Mouse (Mus musculus): ENCODE data around the gene Arhgap29. TPM values are rescaled to one million over a fixed set of nuclear protein-coding genes. Genes with fewer than 3 reads are reported as not detected.

The Arhgap29 gene
- polyA plus RNA-seq, 1 experiment from 2014 or later, result 68.3 TPM

DNA sequence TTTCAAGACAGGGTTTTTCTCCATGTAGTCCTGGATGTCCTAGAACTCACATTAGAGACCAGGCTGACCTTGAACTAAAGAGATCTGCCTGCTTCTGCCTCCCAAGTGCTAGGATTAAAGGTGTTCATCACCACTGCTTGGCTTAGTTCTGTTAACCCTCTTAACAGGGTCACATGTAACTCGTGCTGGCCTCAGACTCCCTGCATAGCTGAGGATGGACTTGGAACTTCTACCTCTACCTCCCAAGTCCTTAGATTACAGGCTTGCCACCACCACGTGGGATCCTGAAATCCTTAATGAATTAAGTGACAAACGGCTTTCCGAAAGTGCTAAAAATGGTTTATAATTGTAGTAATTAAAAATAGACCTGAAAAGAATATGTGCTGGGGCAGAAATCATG, 29.0 kb downstream of the Arhgap29 start:
- Histone ChIP-seq H3K4me3 (no peak overlapping the region), H3K27me3 (ENCODE audit: insufficient read depth, poor library complexity, severe bottlenecking) (no peaks in the 10 kb centered on the region), H3K27ac (no peak overlapping the region), H3K36me3 (peaks cover 53% of the 10 kb centered on the region), H3K9me3 (no peaks in the 10 kb centered on the region), H3K4me1 (0 out of 2 replicates have a peak, but pooled peaks cover 8% of the 10 kb centered on the region)
- 83% methylated on average over 4 of the region's 4 CpGs for WGBS
- no peak for DNase-seq (ENCODE audit: low spot score)

DNA sequence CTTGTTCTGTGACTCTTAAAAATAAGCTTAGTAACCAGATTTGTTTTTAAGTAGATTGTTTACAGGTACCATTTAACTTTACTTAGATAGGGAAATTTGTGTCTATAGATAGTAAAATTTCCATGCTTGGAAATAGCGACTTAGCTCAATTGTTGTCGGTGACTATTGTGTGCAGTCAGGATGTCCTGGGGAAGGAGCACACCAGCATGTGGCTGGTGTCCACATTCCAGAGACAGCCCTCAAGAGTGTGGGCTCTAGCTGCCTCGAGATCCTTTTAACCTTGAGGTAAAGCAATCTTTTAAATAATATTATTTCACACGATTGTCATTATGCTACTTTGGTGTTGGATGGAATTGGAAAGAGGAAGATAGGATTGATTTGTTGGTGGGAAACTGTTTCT, 30.1 kb downstream of the Arhgap29 start:
- Histone ChIP-seq H3K9me3 (no peaks in the 10 kb centered on the region), H3K27me3 (ENCODE audit: insufficient read depth, poor library complexity, severe bottlenecking) (no peaks in the 10 kb centered on the region), H3K27ac (peak overlapping the region; percentile 42; the same call in 1 of the 2 replicates), H3K36me3 (peaks cover 47% of the 10 kb centered on the region), H3K4me1 (0 out of 2 replicates have a peak, but pooled peaks cover 8% of the 10 kb centered on the region), H3K4me3 (no peak overlapping the region)
- DNase-seq (ENCODE audit: low spot score), result no peak
- 61% methylated on average over 4 of the region's 4 CpGs for WGBS

DNA sequence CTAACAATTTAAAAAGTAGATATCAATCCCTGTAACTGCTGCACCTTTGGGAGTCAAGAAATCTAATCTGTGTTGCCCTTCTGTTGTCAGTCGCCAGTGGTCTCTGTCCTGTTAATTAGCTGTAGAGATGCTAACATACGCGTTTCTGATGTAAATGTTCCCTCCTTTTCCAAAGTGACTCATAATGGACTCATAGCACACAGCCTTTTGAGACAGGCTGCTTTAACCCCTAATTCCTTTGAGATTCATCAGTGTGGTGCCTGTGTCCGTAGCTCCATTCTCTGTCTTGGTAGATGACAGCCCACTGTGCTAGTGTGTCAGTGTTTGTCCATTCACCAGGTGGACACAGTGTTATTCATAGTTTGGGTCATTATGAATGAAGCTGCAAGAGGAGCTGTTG, 42.8 kb downstream of the Arhgap29 start:
- 85% methylated on average over 4 of the region's 4 CpGs for WGBS

DNA sequence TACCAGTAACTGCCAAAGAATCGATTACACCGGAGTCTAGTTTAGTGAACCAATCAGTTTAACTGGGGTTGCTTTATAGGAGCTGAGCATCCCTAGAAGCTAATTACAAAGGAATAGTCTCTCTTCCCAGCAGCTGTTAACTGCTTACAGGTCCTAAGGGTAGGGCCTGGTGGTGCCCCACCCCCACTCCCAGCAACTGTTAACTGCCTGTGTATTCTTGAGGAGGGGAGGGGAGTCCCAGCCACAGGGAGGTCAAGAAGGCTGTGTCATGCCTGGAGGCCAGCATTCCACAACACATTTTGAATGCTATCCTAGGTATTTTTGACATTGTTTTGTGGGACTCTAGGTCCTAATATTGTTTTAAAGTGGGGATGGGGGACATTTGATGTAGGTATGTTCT, 47.6 kb downstream of the Arhgap29 start:
- no peak overlapping the region for H3K27ac ChIP-seq
- WGBS, result 85% methylated on average over 2 of the region's 2 CpGs
- DNase-seq (ENCODE audit: low spot score), result no peak
- no peaks in the 10 kb centered on the region for H3K9me3 ChIP-seq
- H3K36me3 ChIP-seq, result peaks cover 66% of the 10 kb centered on the region
- no peaks in the 10 kb centered on the region for H3K27me3 ChIP-seq (ENCODE audit: insufficient read depth, poor library complexity, severe bottlenecking)
- H3K4me1 ChIP-seq, result peaks cover 12% of the 10 kb centered on the region
- H3K4me3 ChIP-seq, result no peak overlapping the region

More for the DNA sequence above, 42.8 kb downstream of the Arhgap29 start:
- Histone ChIP-seq H3K9me3 (no peaks in the 10 kb centered on the region), H3K27ac (no peak overlapping the region), H3K36me3 (peaks cover 76% of the 10 kb centered on the region), H3K4me1 (peaks cover 8% of the 10 kb centered on the region), H3K4me3 (no peak overlapping the region), H3K27me3 (ENCODE audit: insufficient read depth, poor library complexity, severe bottlenecking) (no peaks in the 10 kb centered on the region)
- no peak for DNase-seq (ENCODE audit: low spot score)

DNA sequence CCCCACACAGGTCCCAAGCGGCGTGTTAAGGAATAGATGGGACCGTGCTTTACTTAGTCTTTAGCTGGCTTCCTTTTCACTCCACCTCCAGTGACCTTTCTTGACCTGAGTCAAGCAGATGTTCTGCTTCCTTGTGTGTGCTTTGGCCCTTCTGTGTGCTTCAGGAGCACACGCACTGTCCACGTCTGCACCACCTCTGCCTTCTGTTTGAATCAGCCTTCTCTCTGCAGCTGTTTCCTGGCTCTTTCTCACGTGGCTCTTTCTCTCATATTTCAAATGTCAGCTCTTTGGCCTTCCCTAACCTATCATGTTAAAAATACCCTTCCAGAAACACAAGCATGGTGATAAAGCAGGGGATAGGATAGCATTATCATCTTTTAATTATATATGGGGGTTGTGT, 49.2 kb downstream of the Arhgap29 start:
- H3K27ac ChIP-seq, result no peak overlapping the region

DNA sequence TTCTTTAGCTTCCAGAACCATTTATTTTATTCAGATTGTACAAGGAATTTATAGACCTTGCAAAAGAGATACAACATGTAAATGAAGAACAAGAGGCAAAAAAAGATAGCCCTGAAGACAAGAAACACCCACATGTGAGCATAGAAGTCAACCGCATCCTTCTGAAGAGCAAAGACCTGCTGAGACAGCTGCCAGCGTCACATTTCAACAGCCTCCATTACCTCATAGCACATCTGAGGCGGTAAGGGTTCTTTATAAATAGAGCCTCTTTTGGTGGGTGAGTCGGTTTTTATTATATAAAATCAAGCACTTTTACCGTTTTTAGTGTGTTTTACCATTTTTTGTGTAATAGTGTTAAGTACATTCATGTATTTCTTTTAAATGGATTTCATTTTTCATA, 57.5 kb downstream of the Arhgap29 start:
- Histone ChIP-seq H3K27ac (no peak overlapping the region), H3K4me3 (no peak overlapping the region), H3K9me3 (no peaks in the 10 kb centered on the region), H3K27me3 (ENCODE audit: insufficient read depth, poor library complexity, severe bottlenecking) (no peaks in the 10 kb centered on the region), H3K4me1 (no peaks in the 10 kb centered on the region), H3K36me3 (peaks cover 91% of the 10 kb centered on the region)
- no peak for DNase-seq (ENCODE audit: low spot score)
- WGBS, result 85% methylated on average over 5 of the region's 5 CpGs

More for the DNA sequence above, 49.2 kb downstream of the Arhgap29 start:
- WGBS, result 78% methylated on average over 6 of the region's 6 CpGs
- Histone ChIP-seq H3K4me1 (peaks cover 12% of the 10 kb centered on the region), H3K27me3 (ENCODE audit: insufficient read depth, poor library complexity, severe bottlenecking) (no peaks in the 10 kb centered on the region), H3K9me3 (no peaks in the 10 kb centered on the region), H3K4me3 (no peak overlapping the region), H3K36me3 (peaks cover 59% of the 10 kb centered on the region)
- DNase-seq (ENCODE audit: low spot score), result no peak

DNA sequence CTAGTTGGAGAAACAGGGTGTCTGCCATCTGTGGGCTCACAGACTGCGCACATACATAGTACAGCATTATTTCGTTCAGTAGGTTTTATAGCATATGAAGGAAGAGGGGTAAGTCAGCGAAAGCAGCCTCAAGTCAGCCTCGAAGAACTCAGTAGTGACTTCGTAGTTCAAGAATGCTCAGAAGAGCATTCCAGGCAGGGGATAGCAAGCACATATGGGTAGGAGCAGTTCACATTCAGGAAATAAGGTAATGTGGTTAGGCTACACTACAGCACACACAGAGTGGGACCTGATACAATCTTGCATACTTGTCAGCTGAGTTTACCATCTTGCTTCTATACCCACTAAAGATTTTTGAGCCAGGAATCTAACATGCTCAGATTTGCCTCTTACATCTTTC, 58.0 kb downstream of the Arhgap29 start:
- H3K4me3 ChIP-seq, result no peak overlapping the region
- peaks cover 93% of the 10 kb centered on the region for H3K36me3 ChIP-seq
- no peaks in the 10 kb centered on the region for H3K4me1 ChIP-seq
- DNase-seq (ENCODE audit: low spot score), result no peak
- no peaks in the 10 kb centered on the region for H3K9me3 ChIP-seq
- 70% methylated on average over 5 of the region's 5 CpGs for WGBS
- H3K27ac ChIP-seq, result no peak overlapping the region
- no peaks in the 10 kb centered on the region for H3K27me3 ChIP-seq (ENCODE audit: insufficient read depth, poor library complexity, severe bottlenecking)

DNA sequence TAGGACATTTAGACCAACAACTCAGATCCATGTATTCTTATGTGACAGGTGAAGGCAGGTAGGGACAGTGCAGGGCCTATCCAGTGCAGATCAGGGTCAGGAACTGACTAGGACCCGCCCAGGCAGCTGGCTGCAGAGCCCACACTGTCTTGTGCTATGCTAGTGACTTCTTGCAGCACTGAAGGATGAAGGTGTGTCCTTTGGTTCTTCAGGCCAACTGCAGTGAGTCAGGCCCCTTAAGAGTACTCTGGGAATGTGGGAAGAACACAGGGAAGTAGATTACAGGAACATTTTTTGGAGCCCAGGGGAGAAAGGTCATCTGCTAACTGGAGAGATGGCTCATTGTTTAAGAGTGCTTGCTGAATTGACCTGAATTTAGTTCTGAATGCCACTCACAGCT, 60.1 kb downstream of the Arhgap29 start:
- Histone ChIP-seq H3K9me3 (no peaks in the 10 kb centered on the region), H3K27ac (no peak overlapping the region), H3K4me3 (no peak overlapping the region), H3K36me3 (peaks cover 93% of the 10 kb centered on the region), H3K27me3 (ENCODE audit: insufficient read depth, poor library complexity, severe bottlenecking) (no peaks in the 10 kb centered on the region), H3K4me1 (no peaks in the 10 kb centered on the region)
- WGBS, result 63% methylated on average over 1 of the region's 1 CpGs
- no peak for DNase-seq (ENCODE audit: low spot score)

DNA sequence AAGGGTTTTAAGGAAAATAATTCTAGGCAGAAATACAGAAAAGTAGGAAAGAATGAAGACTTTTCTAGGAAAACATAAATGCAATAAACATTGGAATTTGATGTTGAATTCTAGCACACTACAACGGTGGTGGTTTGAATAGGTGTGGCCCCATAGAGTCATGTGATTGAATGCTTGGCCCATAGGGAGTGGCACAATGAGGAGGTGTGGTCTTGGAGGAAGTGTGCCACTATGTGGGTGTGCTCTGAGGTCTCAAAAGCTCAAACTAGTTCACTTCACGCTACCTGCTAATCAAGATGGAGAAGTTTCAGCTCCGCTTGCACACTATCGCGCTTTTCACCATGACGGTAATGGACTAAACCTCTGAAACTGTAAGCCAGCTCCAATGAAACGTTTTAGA, 66.1 kb downstream of the Arhgap29 start:
- Histone ChIP-seq H3K4me3 (no peak overlapping the region), H3K27me3 (ENCODE audit: insufficient read depth, poor library complexity, severe bottlenecking) (no peaks in the 10 kb centered on the region), H3K36me3 (peaks cover 44% of the 10 kb centered on the region), H3K9me3 (no peaks in the 10 kb centered on the region), H3K4me1 (no peaks in the 10 kb centered on the region), H3K27ac (no peak overlapping the region)
- DNase-seq (ENCODE audit: low spot score), result peak; percentile 68
- 92% methylated on average over 7 of the region's 7 CpGs for WGBS

DNA sequence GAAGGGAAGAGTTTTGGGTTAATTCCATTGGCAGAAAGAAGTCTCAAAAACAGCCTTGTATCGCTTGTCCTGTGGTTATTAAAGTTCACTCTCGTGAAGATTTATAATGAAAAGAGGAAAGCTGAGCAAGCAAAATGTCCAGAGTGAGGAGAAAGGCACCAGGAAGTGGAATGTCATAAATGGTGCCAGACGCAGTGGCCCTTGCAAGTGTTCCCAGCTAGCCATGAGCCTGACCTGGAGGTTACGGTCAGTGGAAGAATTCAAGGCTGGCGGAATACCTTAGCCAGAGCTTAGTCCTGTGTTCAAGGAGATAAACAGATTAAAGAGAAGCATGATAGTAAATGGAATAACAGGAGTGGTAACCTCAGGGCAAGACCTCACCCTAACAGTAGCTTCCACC, 66.8 kb downstream of the Arhgap29 start:
- Histone ChIP-seq H3K36me3 (peaks cover 38% of the 10 kb centered on the region), H3K27ac (no peak overlapping the region), H3K4me3 (no peak overlapping the region), H3K9me3 (no peaks in the 10 kb centered on the region), H3K27me3 (ENCODE audit: insufficient read depth, poor library complexity, severe bottlenecking) (no peaks in the 10 kb centered on the region), H3K4me1 (no peaks in the 10 kb centered on the region)
- 86% methylated on average over 5 of the region's 5 CpGs for WGBS
- peak; percentile 61 for DNase-seq (ENCODE audit: low spot score)

DNA sequence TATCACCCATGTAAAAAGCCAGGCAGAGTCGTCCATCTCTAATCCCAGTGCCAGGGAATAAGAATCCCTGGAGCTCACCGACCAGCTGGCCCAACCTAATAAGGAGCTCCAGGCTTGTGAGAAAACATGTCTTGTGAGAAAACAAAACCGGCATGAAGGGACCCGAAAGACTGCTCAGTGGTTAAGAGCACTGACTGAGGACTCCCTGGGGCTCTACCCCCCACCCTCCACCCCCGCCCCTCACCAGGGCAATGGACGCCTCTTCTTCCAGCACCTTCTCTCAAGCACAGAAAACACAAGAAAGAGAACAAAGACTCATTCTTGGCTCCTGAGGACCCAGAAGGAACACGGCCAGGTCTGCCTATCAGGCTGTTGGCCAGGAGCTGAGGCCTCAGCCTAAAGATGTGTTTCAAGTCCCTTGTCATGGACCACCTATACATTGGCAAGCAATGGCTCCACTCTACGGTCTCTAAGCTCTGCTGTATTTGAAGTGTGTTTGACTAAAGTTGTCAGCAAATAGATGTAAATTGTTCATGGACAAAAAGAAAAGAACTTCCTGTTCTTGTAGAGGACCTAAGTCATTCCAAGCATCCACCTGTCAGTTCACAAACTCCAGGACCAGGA, 68.8 kb downstream of the Arhgap29 start:
- H3K4me3 ChIP-seq, result no peak overlapping the region
- no peaks in the 10 kb centered on the region for H3K9me3 ChIP-seq
- H3K27ac ChIP-seq, result peak overlapping the region; percentile 36; the same call in 1 of the 2 replicates
- H3K27me3 ChIP-seq (ENCODE audit: insufficient read depth, poor library complexity, severe bottlenecking), result no peaks in the 10 kb centered on the region
- H3K4me1 ChIP-seq, result no peaks in the 10 kb centered on the region
- peaks cover 22% of the 10 kb centered on the region for H3K36me3 ChIP-seq
- DNase-seq (ENCODE audit: low spot score), result peak; percentile 70
- 89% methylated on average over 8 of the region's 8 CpGs for WGBS

DNA sequence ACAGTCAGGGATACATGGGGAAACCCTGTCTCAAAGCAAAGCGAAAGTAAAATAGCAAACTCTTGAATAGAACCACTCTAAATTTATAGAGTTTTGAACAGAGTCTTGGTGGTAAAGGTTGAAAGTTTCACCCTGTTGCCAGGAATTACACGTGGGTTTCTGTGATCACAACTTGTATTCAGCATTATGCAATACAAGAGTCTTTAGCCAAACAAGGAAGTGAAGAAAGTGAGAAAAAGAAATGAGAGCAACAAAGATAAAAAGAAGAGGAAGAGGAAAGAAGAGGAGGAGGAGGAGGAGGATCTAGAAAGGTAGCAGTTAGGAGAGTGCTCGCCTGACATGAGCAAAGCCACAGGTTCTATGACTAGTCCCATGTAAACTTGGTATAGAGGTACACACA, 70.0 kb downstream of the Arhgap29 start:
- H3K36me3 ChIP-seq, result peaks cover 10% of the 10 kb centered on the region
- DNase-seq (ENCODE audit: low spot score), result peak; percentile 5
- no peaks in the 10 kb centered on the region for H3K27me3 ChIP-seq (ENCODE audit: insufficient read depth, poor library complexity, severe bottlenecking)
- H3K27ac ChIP-seq, result no peak overlapping the region
- 87% methylated on average over 3 of the region's 3 CpGs for WGBS
- H3K9me3 ChIP-seq, result no peaks in the 10 kb centered on the region
- H3K4me1 ChIP-seq, result peaks cover 8% of the 10 kb centered on the region; the same call in 1 of the 2 replicates
- no peak overlapping the region for H3K4me3 ChIP-seq

DNA sequence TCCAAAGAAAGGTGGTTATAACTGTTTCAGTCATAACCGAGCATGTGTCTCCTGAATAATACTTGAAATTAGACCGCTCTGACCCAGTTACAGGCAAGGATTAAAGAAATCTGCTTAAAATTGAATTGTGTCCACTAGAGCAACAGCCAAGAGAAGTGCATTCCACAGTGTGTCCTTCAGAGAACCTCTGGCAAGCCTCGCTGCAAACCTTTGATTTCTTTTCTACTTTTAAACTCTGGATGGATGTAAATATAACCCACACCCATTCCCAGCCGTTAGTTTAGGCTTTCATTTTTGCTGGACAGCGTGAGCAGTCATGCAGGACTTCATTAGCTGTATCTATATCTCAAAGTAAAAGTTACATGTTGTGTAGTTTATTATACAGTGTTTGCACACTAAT, 74.3 kb downstream of the Arhgap29 start:
- 61% methylated on average over 5 of the region's 5 CpGs for WGBS
- Histone ChIP-seq H3K4me3 (no peak overlapping the region), H3K27ac (peak overlapping the region; percentile 70; the same call in 1 of the 2 replicates), H3K36me3 (no peaks in the 10 kb centered on the region), H3K9me3 (no peaks in the 10 kb centered on the region), H3K4me1 (peaks cover 16% of the 10 kb centered on the region; the same call in 1 of the 2 replicates), H3K27me3 (ENCODE audit: insufficient read depth, poor library complexity, severe bottlenecking) (no peaks in the 10 kb centered on the region)
- no peak for DNase-seq (ENCODE audit: low spot score)

DNA sequence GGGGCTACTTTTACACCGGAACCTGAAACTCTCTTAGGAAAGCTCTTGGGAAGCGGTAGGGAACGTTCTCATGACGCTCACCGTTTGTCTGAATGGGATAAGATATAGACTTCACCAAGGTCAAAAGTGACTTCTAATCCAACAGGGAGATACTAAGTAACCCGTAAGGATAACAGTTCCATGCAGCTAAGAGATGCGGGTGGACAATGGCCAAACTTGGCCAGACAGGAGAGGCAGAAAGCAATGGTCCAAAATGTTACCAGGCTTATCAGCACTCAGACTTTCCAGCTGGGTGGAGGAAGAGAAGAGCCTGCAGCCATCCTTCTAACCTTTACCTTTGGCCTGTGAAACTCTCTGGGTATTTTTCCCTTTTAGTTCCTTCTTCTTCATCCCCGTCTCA, 75.4 kb downstream of the Arhgap29 start:
- no peak for DNase-seq (ENCODE audit: low spot score)
- Histone ChIP-seq H3K4me3 (no peak overlapping the region), H3K36me3 (no peaks in the 10 kb centered on the region), H3K9me3 (no peaks in the 10 kb centered on the region), H3K27ac (no peak overlapping the region), H3K4me1 (peaks cover 16% of the 10 kb centered on the region; the same call in 1 of the 2 replicates), H3K27me3 (ENCODE audit: insufficient read depth, poor library complexity, severe bottlenecking) (no peaks in the 10 kb centered on the region)
- 59% methylated on average over 8 of the region's 8 CpGs for WGBS
